Mouse (Mus musculus): ENCODE measurements around the gene Dach1. TPM values are rescaled to one million over a fixed set of nuclear protein-coding genes. Genes with fewer than 3 reads are reported as not detected.

Gene Dach1
- total RNA-seq, 1 experiment from 2014 or later: 0.86 TPM

DNA sequence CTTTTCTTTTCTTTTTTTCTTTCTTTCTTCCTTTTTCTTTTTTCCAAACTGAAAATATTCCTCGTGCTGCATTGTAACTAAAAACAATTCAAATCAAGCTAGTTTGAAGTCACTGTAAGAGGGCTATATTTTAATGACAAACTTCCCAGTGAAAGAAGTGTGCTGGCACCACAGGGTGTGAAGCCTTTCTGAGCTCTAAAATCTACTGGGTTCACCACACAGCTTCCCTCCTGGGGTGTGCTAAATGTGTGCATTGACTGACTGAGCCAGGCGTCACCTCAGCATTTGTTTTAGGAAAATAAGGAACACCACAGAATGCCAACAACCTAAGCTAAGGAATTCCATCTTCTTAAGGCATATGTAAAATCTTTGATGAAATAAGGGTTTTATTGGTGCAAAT, 224.1 kb downstream of the Dach1 start:
- no peak for ATAC-seq (replicated peaks; ENCODE audit: insufficient number of reproducible peaks, low FRiP score, low TSS enrichment, poor library complexity, severe bottlenecking)

DNA sequence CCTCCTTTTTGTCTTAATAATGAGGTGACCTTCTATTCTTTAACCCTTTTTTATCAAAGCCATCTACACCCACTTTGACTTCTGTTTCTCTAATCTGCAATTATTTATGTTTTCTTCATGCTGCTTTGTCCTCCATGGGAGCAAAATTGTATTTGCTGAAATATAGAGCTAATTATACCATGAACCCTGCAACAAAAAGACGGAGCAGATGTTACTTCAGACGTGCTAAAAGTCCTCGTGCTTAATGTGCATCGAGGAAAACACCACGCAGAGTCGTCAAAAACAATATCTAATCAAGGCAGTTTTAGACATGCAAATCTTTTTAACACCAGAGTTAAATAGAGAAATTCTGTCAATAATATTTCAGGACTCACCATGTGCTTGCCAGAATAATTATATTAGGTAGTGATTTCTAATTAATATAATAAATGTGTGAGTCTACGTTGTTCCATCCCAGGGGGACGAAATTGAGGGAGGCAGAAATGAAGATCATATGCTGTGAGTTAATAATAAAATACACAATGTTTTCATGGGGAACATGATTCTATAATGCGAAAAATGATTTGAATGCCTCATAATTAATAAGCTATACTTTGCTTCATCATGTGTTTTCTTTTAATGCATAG, 224.8 kb downstream of the Dach1 start:
- no peak for ATAC-seq (replicated peaks; ENCODE audit: insufficient number of reproducible peaks, low FRiP score, low TSS enrichment, poor library complexity, severe bottlenecking)

DNA sequence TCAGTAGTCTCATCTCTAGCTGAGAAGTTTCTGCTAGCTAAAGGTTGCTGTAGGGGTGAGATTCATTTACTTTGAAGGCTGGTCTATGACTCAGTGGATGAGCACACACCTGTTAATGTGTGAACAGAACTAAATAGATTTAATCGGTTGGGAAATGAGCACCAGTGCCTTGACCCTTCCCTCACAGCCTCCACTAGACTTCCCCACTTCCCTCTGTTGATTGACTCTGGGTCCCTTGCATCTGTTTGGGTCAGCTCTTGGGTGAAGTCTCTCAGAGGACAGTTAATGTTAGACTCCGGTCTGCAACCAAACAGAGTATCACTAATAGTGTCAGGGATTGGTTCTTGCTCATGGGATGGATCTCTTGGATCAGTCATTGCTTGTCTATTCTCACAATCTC, 227.2 kb downstream of the Dach1 start:
- no peak for ATAC-seq (replicated peaks; ENCODE audit: insufficient number of reproducible peaks, low FRiP score, low TSS enrichment, poor library complexity, severe bottlenecking)

DNA sequence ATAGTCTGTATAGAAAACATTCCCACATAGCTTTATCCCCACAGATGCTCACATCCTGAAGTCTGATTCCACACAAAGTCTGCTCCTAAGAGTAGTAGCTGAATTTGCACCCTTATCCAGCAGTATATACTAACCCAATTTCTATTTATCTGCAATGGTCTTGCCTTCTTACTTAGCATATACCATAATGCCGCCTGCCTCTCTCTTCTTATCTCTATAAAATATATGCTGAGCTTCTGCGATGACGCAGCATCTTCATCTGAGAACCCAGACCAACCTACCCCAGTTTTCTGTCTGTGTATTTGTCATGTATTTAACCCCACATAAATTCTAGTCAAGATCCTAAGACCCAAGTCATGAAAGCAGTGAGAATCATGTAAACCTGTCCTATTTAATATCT, 272.9 kb downstream of the Dach1 start:
- no peak for ATAC-seq (replicated peaks; ENCODE audit: insufficient number of reproducible peaks, low FRiP score, low TSS enrichment, poor library complexity, severe bottlenecking)

- no peak for ATAC-seq (replicated peaks; ENCODE audit: insufficient number of reproducible peaks, low FRiP score, low TSS enrichment, poor library complexity, severe bottlenecking)
Measured at GRCm38 (mm10) chr14:97881976-97882375, 287.6 kb downstream of the Dach1 start.

GRCm38 (mm10) chr14:97871001-97871400, 298.6 kb downstream of the Dach1 start:
- no peak for ATAC-seq (replicated peaks; ENCODE audit: insufficient number of reproducible peaks, low FRiP score, low TSS enrichment, poor library complexity, severe bottlenecking)

DNA sequence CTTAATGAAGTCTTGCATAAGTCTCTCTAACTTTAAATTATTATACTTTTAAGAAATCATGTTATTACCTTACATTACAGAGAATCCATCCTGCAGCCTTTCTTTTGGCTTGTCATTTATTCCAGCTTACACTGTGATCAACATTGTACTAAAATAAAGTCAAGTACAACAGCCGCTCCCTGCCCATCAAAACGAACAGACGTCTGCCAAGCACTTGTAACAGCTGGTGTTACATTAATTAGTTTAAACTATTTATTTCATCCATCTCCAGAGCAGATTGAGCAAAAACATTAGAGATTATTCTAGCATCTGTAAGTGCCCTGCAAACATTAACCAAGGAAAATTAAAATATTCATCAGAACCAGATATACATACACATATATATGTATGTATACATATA, 311.2 kb downstream of the Dach1 start:
- no peak for ATAC-seq (replicated peaks; ENCODE audit: insufficient number of reproducible peaks, low FRiP score, low TSS enrichment, poor library complexity, severe bottlenecking)

DNA sequence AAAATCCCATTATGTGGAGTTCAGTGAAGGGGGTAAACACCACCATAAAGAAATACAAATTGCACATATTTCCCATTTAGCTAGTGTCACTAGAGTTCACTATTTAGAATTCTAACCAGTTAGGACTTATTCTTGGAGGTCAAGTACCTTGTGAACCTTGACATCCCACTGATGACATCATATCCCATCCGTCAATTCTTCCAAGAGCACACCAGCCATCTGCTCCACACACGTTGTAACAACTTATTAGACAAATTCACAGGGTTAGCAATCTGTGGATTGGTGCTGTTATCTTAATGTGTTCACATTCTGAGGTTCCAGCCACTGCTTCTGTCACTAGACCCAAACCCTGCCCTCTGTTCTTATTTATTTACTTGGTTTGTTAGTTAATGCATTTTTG, 312.3 kb downstream of the Dach1 start:
- no peak for ATAC-seq (replicated peaks; ENCODE audit: insufficient number of reproducible peaks, low FRiP score, low TSS enrichment, poor library complexity, severe bottlenecking)

GRCm38 (mm10) chr14:97855345-97855744, 314.2 kb downstream of the Dach1 start:
- ATAC-seq (replicated peaks; ENCODE audit: insufficient number of reproducible peaks, low FRiP score, low TSS enrichment, poor library complexity, severe bottlenecking): no peak

GRCm38 (mm10) chr14:97850486-97850885, 319.1 kb downstream of the Dach1 start:
- ATAC-seq (replicated peaks; ENCODE audit: insufficient number of reproducible peaks, low FRiP score, low TSS enrichment, poor library complexity, severe bottlenecking): no peak

DNA sequence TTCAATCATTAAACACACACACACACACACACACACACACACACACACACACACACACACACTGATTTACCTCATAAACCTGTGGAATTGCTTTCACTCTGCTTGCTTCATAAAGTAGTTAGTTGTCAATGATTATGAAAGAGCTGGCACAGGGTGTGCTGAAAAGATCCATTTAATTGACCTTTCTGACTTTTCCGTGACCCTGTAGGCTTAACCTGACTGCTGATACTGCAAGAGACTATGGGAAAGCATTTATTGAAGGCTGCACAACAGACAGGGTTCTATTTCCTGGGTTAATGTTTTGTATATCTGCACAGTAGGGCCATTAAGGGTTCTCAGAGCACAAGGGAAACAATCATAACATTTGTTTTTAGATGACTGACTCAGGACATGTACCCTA, 321.9 kb downstream of the Dach1 start:
- no peak for ATAC-seq (replicated peaks; ENCODE audit: insufficient number of reproducible peaks, low FRiP score, low TSS enrichment, poor library complexity, severe bottlenecking)

- no peak for ATAC-seq (replicated peaks; ENCODE audit: insufficient number of reproducible peaks, low FRiP score, low TSS enrichment, poor library complexity, severe bottlenecking)
Measured at GRCm38 (mm10) chr14:97839275-97839674, 330.3 kb downstream of the Dach1 start.

DNA sequence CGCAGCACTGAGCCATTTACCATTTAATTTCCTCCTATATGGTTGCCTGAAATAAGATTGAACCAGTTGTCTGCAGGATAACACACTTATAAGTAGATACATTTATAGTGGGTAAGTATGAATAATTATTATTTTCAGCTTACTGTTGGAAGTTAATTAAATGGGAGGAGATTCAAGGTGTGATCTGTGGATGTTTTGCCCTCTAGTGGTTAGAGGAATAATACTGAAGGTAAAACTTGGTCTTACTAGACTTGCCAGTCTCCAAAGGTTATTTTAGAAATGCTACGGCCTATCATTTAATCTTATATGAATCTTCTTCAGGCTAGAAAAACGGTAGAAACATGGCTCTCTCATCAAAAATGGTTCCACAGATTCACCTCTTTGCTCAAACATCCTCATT, 339.7 kb downstream of the Dach1 start:
- no peak for ATAC-seq (replicated peaks; ENCODE audit: insufficient number of reproducible peaks, low FRiP score, low TSS enrichment, poor library complexity, severe bottlenecking)

- ATAC-seq (replicated peaks; ENCODE audit: insufficient number of reproducible peaks, low FRiP score, low TSS enrichment, poor library complexity, severe bottlenecking): no peak
Measured at GRCm38 (mm10) chr14:97814555-97815175, 354.9 kb downstream of the Dach1 start.

- no peak for ATAC-seq (replicated peaks; ENCODE audit: insufficient number of reproducible peaks, low FRiP score, low TSS enrichment, poor library complexity, severe bottlenecking)
Measured at GRCm38 (mm10) chr14:97813557-97813956, 356.0 kb downstream of the Dach1 start.

GRCm38 (mm10) chr14:97795385-97795952, 374.1 kb downstream of the Dach1 start:
- no peak for ATAC-seq (replicated peaks; ENCODE audit: insufficient number of reproducible peaks, low FRiP score, low TSS enrichment, poor library complexity, severe bottlenecking)

DNA sequence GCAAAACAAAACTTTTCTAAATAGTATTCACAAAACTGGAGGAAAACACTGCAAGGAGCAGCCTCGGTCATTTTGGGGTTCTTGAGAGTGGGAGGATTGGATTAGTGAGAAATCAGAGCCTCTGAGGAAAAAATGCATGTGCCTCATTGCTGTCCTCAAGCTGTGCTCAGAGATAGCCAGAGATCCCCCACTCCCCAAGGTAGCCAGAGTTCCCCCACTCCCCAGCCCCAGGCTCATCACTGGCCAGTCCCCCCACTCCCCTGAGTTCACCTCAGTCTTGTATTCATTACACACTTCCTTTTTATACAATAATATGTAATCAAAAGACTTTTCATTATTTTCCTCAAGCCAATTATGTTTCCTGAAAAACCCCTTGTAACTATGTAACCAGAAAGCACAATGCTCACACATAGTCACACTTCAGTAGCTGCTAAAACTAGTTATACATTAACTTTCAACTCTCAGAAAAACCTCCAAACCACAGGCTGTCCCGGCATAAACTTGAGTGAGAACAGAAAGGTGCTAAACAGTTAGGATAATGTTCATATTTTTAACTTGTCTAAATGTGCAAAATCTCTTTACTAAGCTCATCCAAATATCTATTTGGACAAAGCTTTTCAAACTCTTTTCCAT, 395.3 kb downstream of the Dach1 start:
- ATAC-seq (replicated peaks; ENCODE audit: insufficient number of reproducible peaks, low FRiP score, low TSS enrichment, poor library complexity, severe bottlenecking): no peak

DNA sequence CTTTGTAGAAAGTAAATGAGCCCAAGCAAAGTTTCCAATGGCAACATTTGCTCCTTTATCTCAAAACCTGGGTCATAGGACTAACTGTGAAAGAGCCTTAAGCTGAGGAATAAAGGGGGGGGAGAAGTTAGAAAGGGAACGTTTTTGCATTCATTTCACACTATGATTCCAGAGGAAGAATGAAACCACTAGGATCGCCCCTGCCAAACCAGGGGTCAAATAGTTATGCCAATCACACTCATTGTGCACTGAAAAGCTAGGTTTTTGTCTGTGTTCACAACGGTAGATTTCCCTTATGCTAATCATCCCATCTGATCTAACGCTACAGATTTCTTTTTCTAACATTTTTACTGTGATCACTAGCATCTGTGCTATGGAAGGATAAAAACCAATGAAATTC, 415.2 kb downstream of the Dach1 start:
- no peak for ATAC-seq (replicated peaks; ENCODE audit: insufficient number of reproducible peaks, low FRiP score, low TSS enrichment, poor library complexity, severe bottlenecking)

DNA sequence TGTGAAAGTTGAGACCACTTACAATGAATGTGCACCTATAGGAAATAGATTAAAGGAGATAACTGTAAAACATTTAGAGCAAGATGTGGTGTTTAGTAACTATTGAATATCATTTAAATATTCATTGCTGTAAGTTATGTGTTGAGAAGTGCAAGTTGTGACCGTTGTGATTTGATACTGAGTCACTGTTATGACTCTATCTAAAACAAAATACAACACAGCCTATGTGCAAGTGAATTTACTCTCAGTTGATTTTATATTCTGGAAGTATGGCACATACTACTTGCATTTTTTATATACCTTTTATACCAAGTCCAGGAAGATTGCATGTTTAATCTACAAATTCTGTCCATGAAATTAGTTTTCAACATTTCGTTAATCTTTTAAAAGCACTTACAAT, 415.6 kb downstream of the Dach1 start:
- no peak for ATAC-seq (replicated peaks; ENCODE audit: insufficient number of reproducible peaks, low FRiP score, low TSS enrichment, poor library complexity, severe bottlenecking)

DNA sequence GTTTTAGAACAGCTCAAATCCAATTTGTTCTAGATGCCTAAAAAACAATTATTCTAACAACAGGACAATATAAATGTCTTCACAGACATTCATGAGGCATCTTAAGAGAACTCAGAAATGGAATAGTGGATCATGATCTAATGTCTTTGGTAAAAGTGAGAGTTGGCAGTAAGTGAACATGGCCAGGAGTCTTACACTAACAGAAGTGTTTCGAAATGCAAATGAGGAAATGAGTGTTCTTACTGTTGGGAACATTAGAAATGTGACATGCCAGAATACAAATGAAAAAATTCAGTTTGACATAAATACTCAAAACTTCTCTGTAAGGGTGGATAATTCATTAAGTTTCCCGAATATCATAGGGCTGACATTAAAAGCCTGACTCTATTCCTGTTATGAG, 426.3 kb downstream of the Dach1 start:
- ATAC-seq (replicated peaks; ENCODE audit: insufficient number of reproducible peaks, low FRiP score, low TSS enrichment, poor library complexity, severe bottlenecking): no peak

Measured in monocyte, adult 5-6 weeks (primary cell).